Mouse (Mus musculus): ENCODE measurements around the gene Socs3.

Socs3 gene

GRCm38 (mm10) chr11:117930781-117931338, 39.0 kb downstream of the Socs3 start:
- CTCF ChIA-PET, result interaction anchor here (0.6 kb wide), 1 partner anchor 12 kb away, joined by 3 read pairs; no protein-coding TSS in a partner anchor

- CTCF ChIA-PET, result no interaction called here
These were observed 44.3 kb downstream of the Socs3 start for GRCm38 (mm10) chr11:117925541-117925940.

- CTCF ChIA-PET, result interaction anchor here (0.5 to 0.7 kb wide), 2 partner anchors 50 to 97 kb away, joined by 3 read pairs; no protein-coding TSS in a partner anchor
These were observed 45.4 kb downstream of the Socs3 start for GRCm38 (mm10) chr11:117924466-117924865.

- CTCF ChIA-PET, result interaction anchor here (0.5 kb wide), 1 partner anchor 51 kb away, joined by 18 read pairs; no protein-coding TSS in a partner anchor
These were observed 46.6 kb downstream of the Socs3 start for GRCm38 (mm10) chr11:117923279-117923678.

GRCm38 (mm10) chr11:117919211-117919610, 50.6 kb downstream of the Socs3 start:
- CTCF ChIA-PET, result interaction anchor here (0.7 kb wide), 1 partner anchor 41 kb away, joined by 3 read pairs; no protein-coding TSS in a partner anchor

GRCm38 (mm10) chr11:117918541-117918940, 51.3 kb downstream of the Socs3 start:
- CTCF ChIA-PET, result interaction anchor here (0.6 to 0.7 kb wide), 3 partner anchors 35 to 400 kb away, joined by 3 to 5 read pairs (median 4); no protein-coding TSS in a partner anchor

Measured in spleen, embryonic (tissue).